Mouse (Mus musculus): ENCODE results near the gene Spen. TPM values are rescaled to one million over a fixed set of nuclear protein-coding genes. Genes with fewer than 3 reads are reported as not detected.

The Spen gene
- polyA plus RNA-seq, 1 experiment, result 29.2 TPM

- no peak overlapping the region for H3K4me3 ChIP-seq (ENCODE audit: insufficient read depth, low read length)
Measured at GRCm38 (mm10) chr4:141466844-141467580, 71.4 kb downstream of the Spen start.

GRCm38 (mm10) chr4:141466289-141466795, 72.1 kb downstream of the Spen start:
- Histone ChIP-seq H3K4me3 (ENCODE audit: insufficient read depth, low read length) (no peak overlapping the region), H3K4me1 (ENCODE audit: control insufficient read depth, insufficient read depth, low read length) (no peaks in the 10 kb centered on the region), H3K27ac (ENCODE audit: insufficient read depth, low read depth, low read length) (no peak overlapping the region)
- no peak for TF ChIP-seq POLR2A (IDR thresholded peaks at IDR 0.05; ENCODE audit: borderline replicate concordance, low read depth, low read length)
- TF ChIP-seq CTCF (IDR thresholded peaks at IDR 0.05; ENCODE audit: low read depth, low read length), result no peak

More at GRCm38 (mm10) chr4:141466844-141467580, 71.4 kb downstream of the Spen start:
- Histone ChIP-seq H3K27ac (ENCODE audit: insufficient read depth, low read depth, low read length) (no peak overlapping the region), H3K4me1 (ENCODE audit: control insufficient read depth, insufficient read depth, low read length) (no peaks in the 10 kb centered on the region)
- TF ChIP-seq CTCF (IDR thresholded peaks at IDR 0.05; ENCODE audit: low read depth, low read length), result no peak
- TF ChIP-seq POLR2A (IDR thresholded peaks at IDR 0.05; ENCODE audit: borderline replicate concordance, low read depth, low read length), result no peak

GRCm38 (mm10) chr4:141465512-141466288, 72.7 kb downstream of the Spen start:
- Histone ChIP-seq H3K4me1 (ENCODE audit: control insufficient read depth, insufficient read depth, low read length) (no peaks in the 10 kb centered on the region), H3K4me3 (ENCODE audit: insufficient read depth, low read length) (no peak overlapping the region), H3K27ac (ENCODE audit: insufficient read depth, low read depth, low read length) (no peak overlapping the region)
- no peak for TF ChIP-seq POLR2A (IDR thresholded peaks at IDR 0.05; ENCODE audit: borderline replicate concordance, low read depth, low read length)
- no peak for TF ChIP-seq CTCF (IDR thresholded peaks at IDR 0.05; ENCODE audit: low read depth, low read length)

- H3K27ac ChIP-seq (ENCODE audit: insufficient read depth, low read depth, low read length), result no peak overlapping the region
- no peak overlapping the region for H3K4me3 ChIP-seq (ENCODE audit: insufficient read depth, low read length)
- TF ChIP-seq POLR2A (IDR thresholded peaks at IDR 0.05; ENCODE audit: borderline replicate concordance, low read depth, low read length) (no peak), CTCF (IDR thresholded peaks at IDR 0.05; ENCODE audit: low read depth, low read length) (no peak)
- H3K4me1 ChIP-seq (ENCODE audit: control insufficient read depth, insufficient read depth, low read length), result peaks cover 4% of the 10 kb centered on the region; the same call in 1 of the 2 replicates
Measured at GRCm38 (mm10) chr4:141464722-141465121, 73.7 kb downstream of the Spen start.

GRCm38 (mm10) chr4:141463472-141463871, 74.9 kb downstream of the Spen start:
- no peak overlapping the region for H3K27ac ChIP-seq (ENCODE audit: insufficient read depth, low read depth, low read length)
- no peak overlapping the region for H3K4me3 ChIP-seq (ENCODE audit: insufficient read depth, low read length)
- TF ChIP-seq CTCF (IDR thresholded peaks at IDR 0.05; ENCODE audit: low read depth, low read length) (no peak), POLR2A (IDR thresholded peaks at IDR 0.05; ENCODE audit: borderline replicate concordance, low read depth, low read length) (no peak)
- H3K4me1 ChIP-seq (ENCODE audit: control insufficient read depth, insufficient read depth, low read length), result peaks cover 4% of the 10 kb centered on the region; the same call in 1 of the 2 replicates

GRCm38 (mm10) chr4:141461576-141461975, 76.8 kb downstream of the Spen start:
- peaks cover 4% of the 10 kb centered on the region; the same call in 1 of the 2 replicates for H3K4me1 ChIP-seq (ENCODE audit: control insufficient read depth, insufficient read depth, low read length)
- H3K4me3 ChIP-seq (ENCODE audit: insufficient read depth, low read length), result no peak overlapping the region
- H3K27ac ChIP-seq (ENCODE audit: insufficient read depth, low read depth, low read length), result no peak overlapping the region
- TF ChIP-seq POLR2A (IDR thresholded peaks at IDR 0.05; ENCODE audit: borderline replicate concordance, low read depth, low read length), result no peak
- no peak for TF ChIP-seq CTCF (IDR thresholded peaks at IDR 0.05; ENCODE audit: low read depth, low read length)

GRCm38 (mm10) chr4:141461088-141461487, 77.3 kb downstream of the Spen start:
- TF ChIP-seq POLR2A (IDR thresholded peaks at IDR 0.05; ENCODE audit: borderline replicate concordance, low read depth, low read length) (no peak), CTCF (IDR thresholded peaks at IDR 0.05; ENCODE audit: low read depth, low read length) (no peak)

GRCm38 (mm10) chr4:141460481-141460880, 77.9 kb downstream of the Spen start:
- TF ChIP-seq CTCF (IDR thresholded peaks at IDR 0.05; ENCODE audit: low read depth, low read length), result no peak
- no peak for TF ChIP-seq POLR2A (IDR thresholded peaks at IDR 0.05; ENCODE audit: borderline replicate concordance, low read depth, low read length)

More at GRCm38 (mm10) chr4:141461088-141461487, 77.3 kb downstream of the Spen start:
- no peak overlapping the region for H3K27ac ChIP-seq (ENCODE audit: insufficient read depth, low read depth, low read length)
- peaks cover 6% of the 10 kb centered on the region for H3K4me1 ChIP-seq (ENCODE audit: control insufficient read depth, insufficient read depth, low read length)
- H3K4me3 ChIP-seq (ENCODE audit: insufficient read depth, low read length), result no peak overlapping the region

GRCm38 (mm10) chr4:141459766-141460165, 78.6 kb downstream of the Spen start:
- no peak for TF ChIP-seq POLR2A (IDR thresholded peaks at IDR 0.05; ENCODE audit: borderline replicate concordance, low read depth, low read length)
- no peak for TF ChIP-seq CTCF (IDR thresholded peaks at IDR 0.05; ENCODE audit: low read depth, low read length)
- Histone ChIP-seq H3K4me3 (ENCODE audit: insufficient read depth, low read length) (no peak overlapping the region), H3K27ac (ENCODE audit: insufficient read depth, low read depth, low read length) (no peak overlapping the region), H3K4me1 (ENCODE audit: control insufficient read depth, insufficient read depth, low read length) (peaks cover 19% of the 10 kb centered on the region)

More at GRCm38 (mm10) chr4:141460481-141460880, 77.9 kb downstream of the Spen start:
- H3K4me3 ChIP-seq (ENCODE audit: insufficient read depth, low read length), result no peak overlapping the region
- no peak overlapping the region for H3K27ac ChIP-seq (ENCODE audit: insufficient read depth, low read depth, low read length)
- peaks cover 12% of the 10 kb centered on the region for H3K4me1 ChIP-seq (ENCODE audit: control insufficient read depth, insufficient read depth, low read length)
